Mouse (Mus musculus) forebrain, embryonic 10.5 days (tissue): ENCODE data around the gene Aff3. TPM values are rescaled to one million over a fixed set of nuclear protein-coding genes. Genes with fewer than 3 reads are reported as not detected.

Experiments
- DNase-seq: peaks from one replicate; pipeline ENCODE4 v3.0.0-alpha.2; 2017; ENCODE audit warnings: low spot score; ENCODE audit errors: extremely low spot score
- H3K27ac ChIP-seq: fragments of 300-500 bp; sonication (generic); 2 replicates; pipeline ENCODE4 v1.5.1; 2016; ENCODE audit warnings: mild to moderate bottlenecking
- H3K27me3 ChIP-seq: fragments of 300-500 bp; sonication (generic); 2 replicates; pipeline ENCODE4 v1.6.1; 2016; ENCODE audit warnings: mild to moderate bottlenecking; ENCODE audit not compliant: poor library complexity, severe bottlenecking
- H3K36me3 ChIP-seq: fragments of 300-500 bp; sonication (generic); replicated peaks from 2 replicates; pipeline ENCODE4 v1.6.1; 2016; ENCODE audit warnings: mild to moderate bottlenecking, moderate library complexity
- H3K4me1 ChIP-seq: fragments of 300-500 bp; sonication (generic); 2 replicates; pipeline ENCODE4 v1.6.1; 2016
- H3K4me3 ChIP-seq: fragments of 300-500 bp; sonication (generic); 2 replicates; pipeline ENCODE4 v1.5.1; 2016; ENCODE audit warnings: mild to moderate bottlenecking, moderate library complexity
- H3K9me3 ChIP-seq: fragments of 300-500 bp; sonication (generic); 2 replicates; pipeline ENCODE4 v1.6.1; 2016; ENCODE audit warnings: mild to moderate bottlenecking, moderate library complexity
- WGBS: fragments of 180-500 bp; shearing (Covaris S2); methylation state at CpG from one replicate; pipeline ENCODE4 v1.1.7; 2016; 5-methylcytosine and 5-hydroxymethylcytosine counted together
- polyA plus RNA-seq: library from polyadenylated mRNA; unstranded; fragments of >200 nt; fragmentation: Nextera tagmentation; extraction: Ambion mirVana; gene quantifications from 2 replicates; pipeline ENCODE4 v1.2.1, GENCODE M21; 2016

Gene Aff3
- polyA plus RNA-seq, 1 experiment from 2014 or later = 3.5 TPM

DNA sequence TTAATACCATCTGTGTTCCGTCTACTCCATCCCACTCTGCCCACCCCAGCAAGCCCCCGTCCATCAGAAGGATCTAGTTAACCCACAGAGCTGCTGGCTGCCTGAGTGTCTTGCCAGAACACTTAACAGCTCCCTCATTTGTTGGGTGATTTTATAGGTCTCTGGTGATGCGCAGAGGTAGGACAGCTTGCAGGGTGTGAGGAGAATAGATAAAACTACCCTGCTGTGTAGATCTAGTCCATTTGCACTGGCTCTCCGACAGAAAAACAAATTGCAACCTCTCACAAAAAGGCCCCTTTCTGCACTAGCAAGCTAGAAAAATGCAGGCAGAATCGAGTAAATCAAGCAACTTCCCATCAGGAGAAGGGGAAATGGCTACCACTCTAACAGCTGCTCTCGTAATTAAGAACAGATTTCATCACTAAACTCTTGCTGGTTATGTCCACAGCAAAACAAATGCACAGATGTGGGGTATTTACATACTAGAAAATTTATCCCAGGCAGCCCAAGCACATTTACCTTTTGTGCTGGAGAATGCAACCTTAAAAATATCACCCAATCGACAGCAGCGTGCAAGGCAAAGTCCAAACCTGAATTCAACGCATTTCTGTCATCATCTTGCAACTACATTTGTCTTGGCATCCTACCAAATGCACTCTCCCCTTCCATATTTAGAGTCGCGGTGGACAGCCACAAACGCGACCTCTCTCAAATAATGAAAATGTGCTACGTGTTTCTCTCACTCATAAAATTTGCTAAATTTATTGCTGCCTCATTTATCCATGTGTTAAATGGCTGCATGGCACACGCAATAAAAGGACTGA, 152.3 kb downstream of the Aff3 start:
- WGBS = 69% methylated on average over 15 of the region's 15 CpGs
- H3K4me1 ChIP-seq = peaks cover 49% of the 10 kb centered on the region
- no peak overlapping the region for H3K4me3 ChIP-seq

DNA sequence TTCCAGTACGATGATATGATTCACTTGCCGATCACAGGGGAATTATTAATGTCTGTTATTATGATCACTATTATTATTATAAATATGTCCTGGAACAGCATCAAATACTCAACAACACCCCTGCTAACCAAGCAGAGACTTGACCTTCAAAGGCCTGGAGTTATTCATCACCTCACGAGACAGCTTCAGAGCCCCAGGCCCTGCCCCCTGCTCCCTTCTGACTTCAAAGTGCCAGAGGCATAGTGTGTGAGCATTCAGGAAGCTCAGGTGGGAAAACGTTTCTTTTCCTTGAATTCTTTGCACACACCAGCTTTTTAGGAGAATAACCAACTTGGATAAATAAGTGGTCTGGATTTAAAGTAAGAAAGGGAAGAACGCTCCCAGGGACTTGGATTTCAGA, 153.7 kb downstream of the Aff3 start:
- no peak overlapping the region for H3K4me3 ChIP-seq
- no peaks in the 10 kb centered on the region for H3K9me3 ChIP-seq
- H3K36me3 ChIP-seq = no peaks in the 10 kb centered on the region
- no peak for DNase-seq
- peaks cover 14% of the 10 kb centered on the region; the same call in 1 of the 2 replicates for H3K27me3 ChIP-seq
- 77% methylated on average over 5 of the region's 5 CpGs for WGBS
- H3K4me1 ChIP-seq = peaks cover 52% of the 10 kb centered on the region
- peak overlapping the region; percentile 20; the same call in 1 of the 2 replicates for H3K27ac ChIP-seq

More for the DNA sequence above, 152.3 kb downstream of the Aff3 start:
- Histone ChIP-seq H3K27me3 (0 out of 2 replicates have a peak, but pooled peaks cover 4% of the 10 kb centered on the region), H3K9me3 (no peaks in the 10 kb centered on the region), H3K27ac (0 out of 2 replicates have a peak overlapping the region, but pooled peaks have one; percentile 56), H3K36me3 (no peaks in the 10 kb centered on the region)
- no peak for DNase-seq

DNA sequence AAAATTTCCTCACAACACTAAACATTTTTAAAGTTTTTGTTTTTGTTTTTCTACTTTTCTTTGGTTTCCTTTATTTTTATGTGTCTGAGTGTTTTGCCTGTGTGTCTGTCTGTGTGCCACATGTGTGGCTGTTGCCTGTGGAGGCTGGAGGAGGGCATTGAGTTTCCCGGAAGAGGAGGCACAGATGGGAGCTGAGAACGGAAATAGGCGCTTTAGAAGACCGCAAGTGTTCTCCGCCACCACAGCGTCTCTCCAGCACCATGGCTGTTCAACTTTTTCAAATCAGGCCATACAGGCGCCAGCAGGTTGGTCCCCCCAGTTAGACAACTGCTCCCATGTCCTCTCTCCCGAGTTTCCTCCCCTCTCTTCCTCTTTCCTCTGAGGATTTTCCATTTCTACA, 155.5 kb downstream of the Aff3 start:
- Histone ChIP-seq H3K27ac (no peak overlapping the region), H3K36me3 (no peaks in the 10 kb centered on the region), H3K4me3 (no peak overlapping the region), H3K27me3 (peaks cover 26% of the 10 kb centered on the region), H3K4me1 (peaks cover 47% of the 10 kb centered on the region), H3K9me3 (no peaks in the 10 kb centered on the region)
- WGBS = 80% methylated on average over 8 of the region's 8 CpGs
- no peak for DNase-seq

- Histone ChIP-seq H3K27ac (no peak overlapping the region), H3K36me3 (no peaks in the 10 kb centered on the region), H3K27me3 (peaks cover 37% of the 10 kb centered on the region), H3K4me3 (no peak overlapping the region), H3K9me3 (no peaks in the 10 kb centered on the region), H3K4me1 (peaks cover 52% of the 10 kb centered on the region)
- no peak for DNase-seq
- 88% methylated on average over 7 of the region's 7 CpGs for WGBS
These were observed 157.0 kb downstream of the Aff3 start for GRCm38 (mm10) chr1:38507636-38508179.

DNA sequence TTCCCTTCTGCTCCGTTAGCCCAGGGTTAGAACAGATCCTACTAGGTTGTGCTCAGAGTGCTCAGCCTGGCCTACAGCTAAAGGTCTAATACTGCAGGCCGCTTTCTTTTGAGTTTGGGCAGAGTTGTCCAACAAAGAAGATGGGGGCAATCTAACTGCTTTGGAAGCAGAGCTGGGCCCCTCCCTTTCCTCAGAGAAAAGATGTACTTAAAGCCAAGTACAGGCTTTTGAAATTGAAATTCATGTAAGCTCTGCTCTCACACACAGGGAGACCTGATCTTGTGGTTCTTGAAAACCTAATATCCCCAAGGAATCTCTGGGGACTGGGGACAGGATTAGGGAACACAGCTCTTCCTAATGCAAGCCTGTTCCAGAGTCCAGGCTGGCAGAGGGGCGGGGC, 158.4 kb downstream of the Aff3 start:
- WGBS = 82% methylated on average over 3 of the region's 3 CpGs
- no peak overlapping the region for H3K27ac ChIP-seq
- H3K36me3 ChIP-seq = no peaks in the 10 kb centered on the region
- peaks cover 49% of the 10 kb centered on the region for H3K27me3 ChIP-seq
- no peak for DNase-seq
- H3K4me3 ChIP-seq = no peak overlapping the region
- no peaks in the 10 kb centered on the region for H3K9me3 ChIP-seq
- H3K4me1 ChIP-seq = peaks cover 47% of the 10 kb centered on the region

GRCm38 (mm10) chr1:38503431-38504089, 161.2 kb downstream of the Aff3 start:
- H3K36me3 ChIP-seq = no peaks in the 10 kb centered on the region
- no peak overlapping the region for H3K4me3 ChIP-seq
- H3K9me3 ChIP-seq = no peaks in the 10 kb centered on the region
- peaks cover 36% of the 10 kb centered on the region for H3K4me1 ChIP-seq
- peak; percentile 26 for DNase-seq
- WGBS = 50% methylated on average over 13 of the region's 13 CpGs
- H3K27me3 ChIP-seq = peaks cover 66% of the 10 kb centered on the region
- no peak overlapping the region for H3K27ac ChIP-seq

GRCm38 (mm10) chr1:38502797-38503196, 162.0 kb downstream of the Aff3 start:
- H3K27me3 ChIP-seq = peaks cover 66% of the 10 kb centered on the region
- H3K4me1 ChIP-seq = peaks cover 40% of the 10 kb centered on the region
- 57% methylated on average over 7 of the region's 7 CpGs for WGBS
- H3K27ac ChIP-seq = no peak overlapping the region
- no peaks in the 10 kb centered on the region for H3K36me3 ChIP-seq
- H3K9me3 ChIP-seq = no peaks in the 10 kb centered on the region
- DNase-seq = no peak
- H3K4me3 ChIP-seq = no peak overlapping the region

- Histone ChIP-seq H3K9me3 (no peaks in the 10 kb centered on the region), H3K27ac (no peak overlapping the region), H3K27me3 (peaks cover 52% of the 10 kb centered on the region), H3K4me1 (peaks cover 46% of the 10 kb centered on the region), H3K4me3 (no peak overlapping the region), H3K36me3 (no peaks in the 10 kb centered on the region)
- no peak for DNase-seq
- 93% methylated on average over 7 of the region's 7 CpGs for WGBS
These were observed 163.5 kb downstream of the Aff3 start for GRCm38 (mm10) chr1:38501231-38501630.

DNA sequence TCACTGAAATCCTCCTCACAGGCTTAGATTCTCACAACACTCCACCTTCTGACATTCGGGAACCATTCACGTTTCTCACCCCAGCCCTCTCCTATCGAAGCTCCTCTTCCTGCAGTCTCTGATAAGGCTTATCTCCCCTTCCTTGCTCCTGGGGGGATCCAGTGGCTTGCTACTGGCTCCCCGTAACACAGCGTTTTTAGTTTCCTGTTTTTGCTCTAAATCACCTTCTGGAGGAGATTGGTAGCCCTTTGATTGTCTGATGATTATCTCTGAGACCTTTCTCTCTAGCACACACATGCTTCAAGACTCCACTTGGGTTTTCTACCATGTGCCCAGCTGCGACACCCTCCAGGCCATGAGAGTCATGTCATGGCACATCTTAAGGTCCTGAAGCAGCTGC, 165.3 kb downstream of the Aff3 start:
- H3K4me3 ChIP-seq = no peak overlapping the region
- WGBS = 79% methylated on average over 6 of the region's 6 CpGs

DNA sequence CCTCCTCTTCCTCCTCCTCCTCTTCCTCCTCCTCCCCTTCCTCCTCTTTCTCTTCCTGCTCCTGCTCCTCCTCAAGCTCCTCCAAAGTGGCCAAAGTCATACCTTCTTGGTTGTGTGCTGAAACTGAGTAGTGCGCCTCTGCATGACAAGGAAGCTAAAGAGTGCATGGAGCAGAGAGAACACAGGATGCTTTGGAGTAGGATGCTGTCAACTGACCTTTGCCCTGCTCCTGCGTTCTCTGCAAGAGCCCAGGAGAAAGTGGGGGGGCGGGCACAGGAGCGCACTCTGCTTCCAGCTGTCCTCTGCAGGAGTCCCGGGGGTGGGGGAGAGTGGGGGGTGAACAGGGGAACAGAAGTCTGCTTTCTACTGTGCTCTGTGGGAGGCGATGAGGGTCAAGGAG, 167.2 kb downstream of the Aff3 start:
- no peaks in the 10 kb centered on the region for H3K36me3 ChIP-seq
- H3K27me3 ChIP-seq = peaks cover 28% of the 10 kb centered on the region
- no peak for DNase-seq
- no peak overlapping the region for H3K4me3 ChIP-seq
- no peaks in the 10 kb centered on the region for H3K9me3 ChIP-seq
- H3K27ac ChIP-seq = peak overlapping the region; percentile 51
- 19% methylated on average over 6 of the region's 6 CpGs for WGBS
- peaks cover 28% of the 10 kb centered on the region for H3K4me1 ChIP-seq

More for the DNA sequence above, 165.3 kb downstream of the Aff3 start:
- DNase-seq = no peak
- Histone ChIP-seq H3K36me3 (no peaks in the 10 kb centered on the region), H3K9me3 (no peaks in the 10 kb centered on the region), H3K27ac (no peak overlapping the region), H3K4me1 (peaks cover 45% of the 10 kb centered on the region), H3K27me3 (peaks cover 42% of the 10 kb centered on the region)

DNA sequence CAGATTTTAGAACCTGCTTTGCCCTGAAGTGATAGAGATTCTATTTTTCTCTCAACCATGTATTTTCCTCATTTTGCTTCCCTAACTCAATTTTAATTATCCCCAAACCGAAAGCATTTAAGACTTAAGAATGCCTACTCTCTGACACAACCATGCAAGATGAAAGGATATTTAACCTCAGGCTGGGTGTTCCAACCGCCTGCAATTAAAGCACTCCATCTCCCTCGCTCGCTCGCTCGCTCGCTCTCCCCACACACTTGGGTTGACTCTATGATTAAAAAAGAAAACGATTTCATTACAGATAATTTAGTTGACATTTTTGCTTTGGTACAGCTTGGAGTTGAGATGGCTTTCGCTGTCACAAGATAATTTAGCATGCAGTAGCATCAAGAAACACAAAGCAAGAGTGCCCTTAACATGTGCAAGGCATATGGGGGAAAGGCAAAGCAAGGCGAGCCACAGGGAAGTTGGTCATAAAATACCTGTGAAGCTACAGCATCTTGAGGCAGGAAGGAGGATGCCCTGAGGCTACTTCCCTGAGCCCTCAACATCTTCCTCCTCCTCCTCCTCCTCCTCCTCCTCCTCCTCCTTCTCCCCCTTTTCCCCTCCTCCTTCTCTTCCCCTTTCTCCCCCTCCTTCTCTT, 167.7 kb downstream of the Aff3 start:
- DNase-seq = no peak
- Histone ChIP-seq H3K4me3 (no peak overlapping the region), H3K9me3 (no peaks in the 10 kb centered on the region), H3K4me1 (peaks cover 22% of the 10 kb centered on the region), H3K36me3 (no peaks in the 10 kb centered on the region), H3K27me3 (peaks cover 23% of the 10 kb centered on the region), H3K27ac (peak overlapping the region; percentile 51; the same call in 1 of the 2 replicates)
- WGBS = 73% methylated on average over 10 of the region's 10 CpGs

GRCm38 (mm10) chr1:38495284-38495683, 169.5 kb downstream of the Aff3 start:
- Histone ChIP-seq H3K36me3 (no peaks in the 10 kb centered on the region), H3K27ac (no peak overlapping the region), H3K9me3 (no peaks in the 10 kb centered on the region), H3K27me3 (peaks cover 11% of the 10 kb centered on the region; the same call in 1 of the 2 replicates), H3K4me3 (no peak overlapping the region), H3K4me1 (peaks cover 21% of the 10 kb centered on the region)
- DNase-seq = no peak
- 94% methylated on average over 2 of the region's 2 CpGs for WGBS
